Mouse (Mus musculus) spleen, postnatal 4 days (tissue): ENCODE results near the gene Fktn.
A peak's percentile ranks its signal among the peaks of the same experiment; 100 is the strongest.

Experiments used
- DNase-seq, 2 experiments: peaks; one replicate each; pipeline ENCODE4 v3.0.0; 2022; ENCODE audit warnings: low spot score in 2 of 2

Gene Fktn

DNA sequence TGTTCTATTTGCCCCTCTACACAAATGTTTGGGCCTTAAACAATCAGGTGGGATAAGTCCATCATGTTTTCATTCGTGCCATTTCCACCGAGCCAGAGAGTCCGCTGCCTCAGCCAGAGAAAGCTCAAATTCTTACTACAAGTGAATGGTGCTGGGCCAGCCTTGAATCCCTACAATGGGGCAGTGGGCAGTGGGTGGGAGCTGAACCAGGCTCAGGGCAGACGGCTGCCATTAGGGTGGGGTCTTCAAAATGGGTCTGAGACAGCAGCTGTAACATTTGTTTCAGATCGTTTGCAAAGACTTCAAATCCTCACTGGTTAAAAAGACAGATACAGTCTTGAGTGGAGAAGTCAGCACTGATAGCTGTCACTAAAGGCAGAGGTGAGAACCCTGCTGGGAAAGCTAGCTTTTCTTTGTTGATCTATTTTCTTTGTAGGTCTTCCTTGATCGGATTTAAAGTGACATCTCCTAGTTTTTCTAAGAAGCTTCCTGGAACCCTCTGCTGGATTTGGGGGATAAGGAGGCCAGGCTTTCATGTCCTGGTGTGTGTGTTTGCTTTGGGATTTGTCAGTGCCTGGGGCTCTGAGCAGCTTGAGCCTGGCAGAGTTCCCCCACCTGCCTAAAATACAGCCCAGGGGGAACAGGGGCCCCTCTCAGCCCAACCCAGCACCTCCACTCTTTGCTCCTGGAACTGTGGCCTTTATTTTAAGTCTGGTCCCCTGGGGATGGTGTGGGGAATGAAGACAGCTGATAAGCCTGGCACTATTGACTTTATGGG is 57.3 kb downstream of the Fktn start:
- peak in 1 of 2 experiments; percentile 40 for DNase-seq

DNA sequence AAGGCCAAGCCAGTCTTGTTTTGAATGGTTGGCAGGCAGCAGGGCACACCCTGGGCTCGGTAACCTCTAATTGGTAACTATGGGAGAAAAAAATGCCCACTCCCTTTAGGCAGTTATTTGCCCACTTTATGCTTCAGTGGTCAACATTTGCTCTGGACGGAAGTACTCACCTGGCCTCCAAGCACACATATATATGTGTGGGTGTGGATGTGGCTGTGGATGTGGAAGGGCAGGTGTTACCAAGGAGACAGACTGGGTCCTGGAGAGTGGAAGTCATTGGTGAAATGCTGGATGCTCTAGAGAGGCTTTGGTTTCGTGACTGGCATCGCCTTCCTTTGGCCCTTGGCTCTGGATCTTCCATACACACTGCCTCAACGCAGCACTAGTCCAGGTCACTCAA is 58.2 kb downstream of the Fktn start:
- DNase-seq: no peak

DNA sequence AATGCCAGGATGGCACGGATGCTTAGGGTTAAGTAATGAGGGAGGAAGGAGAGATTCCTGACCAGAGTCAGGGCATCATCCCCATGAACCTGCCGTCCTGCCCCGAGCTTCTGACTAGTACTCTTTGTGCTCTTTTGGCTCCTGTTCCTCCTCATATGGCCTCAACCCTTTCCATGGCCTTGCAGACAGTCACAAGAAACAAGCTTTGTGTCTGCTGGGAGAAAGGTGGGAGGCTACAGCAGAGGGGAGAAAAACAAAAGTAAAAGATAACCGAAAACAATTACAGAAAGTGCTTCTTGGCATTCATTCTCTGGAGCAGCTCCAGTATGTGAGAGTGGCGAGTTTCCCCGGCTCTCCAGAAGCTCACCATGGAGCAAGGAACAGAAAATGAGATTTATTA is 60.1 kb downstream of the Fktn start:
- DNase-seq: no peak

DNA sequence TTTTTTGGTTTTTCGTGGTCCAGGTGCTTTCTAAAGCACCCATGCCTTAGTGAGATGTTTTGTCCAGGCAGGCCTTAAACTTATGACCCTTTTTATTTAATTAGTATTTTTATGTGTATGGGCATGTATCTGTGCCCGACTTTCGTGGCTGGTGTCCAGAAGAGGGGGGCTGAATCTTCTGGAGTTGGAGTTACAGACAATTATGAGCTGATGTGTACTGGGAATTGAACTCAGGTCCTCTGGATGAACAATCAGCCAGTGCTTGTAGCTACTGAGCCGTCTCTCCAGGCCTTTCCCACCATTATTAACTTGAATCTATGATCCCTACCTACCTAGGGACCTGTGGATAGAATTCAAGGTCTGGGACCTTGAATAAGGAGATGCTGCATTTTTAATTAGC is 67.6 kb downstream of the Fktn start:
- DNase-seq: no peak

DNA sequence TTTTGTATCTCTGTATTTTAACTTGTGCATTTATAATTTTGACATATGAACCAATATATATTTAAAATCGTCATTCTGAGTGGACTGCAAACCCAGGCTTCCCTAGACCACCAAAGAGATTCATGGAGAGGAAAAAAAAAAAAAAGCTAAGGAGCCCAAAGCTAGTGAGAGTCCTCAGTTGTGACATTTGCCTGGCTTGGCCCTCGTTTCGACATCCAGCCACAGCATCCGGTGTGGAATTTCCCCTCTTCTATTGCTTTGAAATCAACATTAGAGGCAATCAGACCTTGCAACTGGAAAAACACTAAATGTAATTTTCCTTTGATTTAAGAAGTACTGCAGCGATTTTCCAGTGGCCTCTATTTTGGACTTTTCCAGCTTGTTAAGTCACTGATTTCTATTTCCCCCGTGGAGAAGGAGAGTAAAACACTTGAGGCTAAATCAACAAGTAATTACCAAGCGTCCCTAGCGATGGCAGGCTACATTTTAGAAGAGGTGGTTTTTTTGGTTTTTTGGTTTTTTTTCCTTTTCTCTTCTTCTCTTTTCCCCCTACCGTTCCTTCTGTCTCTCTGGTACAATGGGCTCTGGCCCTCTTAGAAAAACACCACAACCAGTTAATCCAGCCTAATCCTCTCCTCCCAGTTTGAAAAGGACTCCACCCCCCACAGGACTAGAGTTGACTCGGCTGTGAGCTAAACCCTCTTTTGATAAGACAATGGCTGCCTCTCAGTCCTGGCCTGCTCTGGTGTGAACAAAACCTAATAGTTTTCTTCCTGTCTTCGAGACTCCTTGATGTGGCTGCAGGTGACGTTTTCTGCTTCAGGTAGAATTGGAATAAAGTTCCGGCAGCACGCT is 68.6 kb downstream of the Fktn start:
- DNase-seq: no peak

DNA sequence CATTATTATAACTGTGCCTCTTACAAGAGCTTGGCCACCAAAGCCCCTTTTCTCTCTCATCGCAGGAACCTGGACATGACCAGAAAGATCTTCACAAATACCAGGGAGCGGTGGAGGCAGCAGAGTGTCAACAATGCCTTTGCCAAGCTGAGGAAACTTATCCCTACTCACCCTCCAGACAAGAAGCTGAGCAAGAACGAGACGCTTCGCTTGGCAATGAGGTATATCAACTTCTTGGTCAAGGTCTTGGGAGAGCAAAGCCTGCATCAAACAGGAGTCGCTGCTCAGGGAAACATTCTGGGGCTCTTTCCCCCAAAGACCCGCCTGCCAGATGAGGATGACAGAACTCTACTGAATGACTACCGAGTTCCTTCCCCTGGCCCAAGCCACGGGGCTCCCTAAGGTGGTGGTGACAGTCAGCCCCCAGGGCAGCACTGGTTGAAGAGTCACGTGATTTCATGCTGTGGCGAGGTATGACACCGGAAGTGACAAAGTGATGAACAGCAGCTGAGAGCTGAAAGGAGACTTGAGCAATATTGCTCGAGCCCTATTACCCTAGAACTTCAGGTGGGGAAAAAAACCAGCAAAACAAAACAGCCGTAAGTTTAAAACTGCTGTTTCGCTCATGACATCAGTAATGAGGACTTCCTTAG is 72.1 kb downstream of the Fktn start:
- no peak for DNase-seq

DNA sequence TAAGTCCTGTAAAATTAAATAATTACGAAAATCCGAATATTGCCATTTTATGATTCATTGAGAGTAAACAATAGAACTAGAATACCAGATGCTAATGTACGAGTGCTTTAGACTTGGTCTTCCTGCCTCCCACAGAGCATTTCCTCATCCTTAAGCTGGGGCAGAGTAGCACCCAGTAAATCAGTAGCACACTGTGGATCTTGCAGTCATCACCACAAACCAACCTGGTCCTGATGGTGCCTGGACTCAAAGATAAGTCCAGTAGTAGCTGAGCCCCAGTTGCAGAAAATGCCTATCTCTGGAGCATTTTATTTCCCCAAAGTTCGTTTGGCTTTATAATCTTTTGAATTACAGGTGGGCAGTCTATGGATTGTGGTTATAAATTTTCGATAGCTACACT is 73.1 kb downstream of the Fktn start:
- DNase-seq: no peak

DNA sequence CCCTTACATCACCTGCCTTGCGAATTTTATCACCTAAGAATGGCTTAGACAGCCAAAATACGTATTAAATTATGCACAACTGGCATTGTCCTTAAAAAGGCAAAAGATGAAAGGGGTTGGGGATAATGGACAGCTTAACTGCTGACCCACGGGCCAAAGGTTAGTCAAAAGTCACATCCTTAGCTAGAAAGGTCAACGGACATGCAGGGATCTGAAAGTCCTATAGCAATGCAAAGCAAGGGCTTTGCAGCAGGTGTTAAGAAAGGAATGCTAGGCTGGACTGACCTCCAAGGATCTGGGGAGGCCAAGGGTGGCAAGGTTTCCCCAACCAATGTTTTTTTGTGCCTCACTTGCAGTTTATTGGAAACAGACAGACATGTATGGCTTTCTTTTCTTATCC is 75.5 kb downstream of the Fktn start:
- DNase-seq: no peak

DNA sequence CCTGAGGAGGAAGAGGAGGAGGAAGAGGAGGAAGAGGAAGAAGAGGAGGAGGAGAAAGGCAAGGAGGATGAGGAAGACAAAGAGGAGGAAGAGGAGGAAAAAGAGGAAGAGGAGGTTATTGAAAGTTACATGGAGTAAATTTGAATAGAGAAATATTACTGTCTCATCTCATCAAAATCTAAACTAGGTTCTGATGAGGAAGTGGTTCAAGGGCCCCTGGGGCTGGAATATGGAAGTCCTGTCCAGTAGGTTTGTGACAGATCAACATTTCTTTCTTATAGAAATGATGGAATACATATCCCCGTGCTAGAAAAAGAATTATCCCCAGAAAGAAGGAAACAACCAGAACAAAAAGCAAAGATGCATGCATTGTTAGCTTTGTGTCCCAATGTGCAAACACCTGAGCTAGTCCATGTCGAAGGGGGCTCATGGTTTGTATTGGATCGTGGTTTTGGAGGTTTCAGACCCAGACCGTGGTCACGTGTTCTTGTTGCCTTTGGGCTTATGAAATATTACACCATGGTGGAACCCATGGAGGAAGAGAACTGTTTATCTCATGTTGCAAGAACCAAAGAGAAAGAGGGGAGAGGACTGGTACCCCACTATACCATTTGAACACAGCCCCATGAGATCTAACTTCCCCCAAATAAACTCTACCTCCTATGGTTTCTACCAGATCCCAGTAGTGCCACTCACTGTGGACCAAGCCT is 80.6 kb downstream of the Fktn start:
- peak in 1 of 2 experiments; percentile 8 for DNase-seq

DNA sequence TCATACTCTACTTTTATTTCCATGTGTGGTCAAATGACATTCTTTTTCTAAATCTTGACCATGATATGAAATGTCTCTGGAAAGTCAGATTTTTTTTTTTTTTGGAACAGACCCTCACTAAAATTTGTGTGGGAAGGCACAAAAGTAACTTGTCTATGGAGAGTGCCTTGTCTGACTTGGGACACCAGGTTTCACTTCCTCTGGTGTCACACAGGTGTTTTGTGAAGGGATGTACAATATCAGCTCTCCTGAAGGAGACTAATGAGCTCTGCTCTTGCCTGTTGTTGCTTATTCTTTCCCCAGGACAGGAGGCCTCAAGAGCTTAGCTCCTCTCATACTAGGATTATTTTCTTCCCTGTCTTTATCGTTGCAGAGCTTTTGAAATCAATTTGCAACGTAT is 81.3 kb downstream of the Fktn start:
- DNase-seq: peak in 1 of 2 experiments; percentile 39

DNA sequence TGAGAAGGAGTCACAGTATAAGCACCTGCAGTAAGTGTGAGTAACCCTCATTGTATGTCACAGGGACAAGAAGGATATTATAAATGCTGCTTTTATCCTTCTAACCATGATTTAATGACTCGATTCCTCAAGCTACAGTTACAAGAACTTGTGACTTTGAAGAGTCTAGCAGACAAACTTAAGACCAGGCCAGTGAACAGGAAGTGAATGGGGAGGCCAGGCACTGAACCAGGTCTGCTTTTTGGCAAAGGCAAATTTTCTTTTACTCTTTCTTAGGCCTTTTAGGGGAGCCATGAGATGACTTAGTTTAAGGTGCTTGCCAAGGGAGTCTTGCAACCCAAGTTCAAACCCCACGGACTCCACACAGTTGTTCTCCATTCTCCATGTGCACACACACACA is 81.9 kb downstream of the Fktn start:
- peak in 1 of 2 experiments; percentile 24 for DNase-seq

DNA sequence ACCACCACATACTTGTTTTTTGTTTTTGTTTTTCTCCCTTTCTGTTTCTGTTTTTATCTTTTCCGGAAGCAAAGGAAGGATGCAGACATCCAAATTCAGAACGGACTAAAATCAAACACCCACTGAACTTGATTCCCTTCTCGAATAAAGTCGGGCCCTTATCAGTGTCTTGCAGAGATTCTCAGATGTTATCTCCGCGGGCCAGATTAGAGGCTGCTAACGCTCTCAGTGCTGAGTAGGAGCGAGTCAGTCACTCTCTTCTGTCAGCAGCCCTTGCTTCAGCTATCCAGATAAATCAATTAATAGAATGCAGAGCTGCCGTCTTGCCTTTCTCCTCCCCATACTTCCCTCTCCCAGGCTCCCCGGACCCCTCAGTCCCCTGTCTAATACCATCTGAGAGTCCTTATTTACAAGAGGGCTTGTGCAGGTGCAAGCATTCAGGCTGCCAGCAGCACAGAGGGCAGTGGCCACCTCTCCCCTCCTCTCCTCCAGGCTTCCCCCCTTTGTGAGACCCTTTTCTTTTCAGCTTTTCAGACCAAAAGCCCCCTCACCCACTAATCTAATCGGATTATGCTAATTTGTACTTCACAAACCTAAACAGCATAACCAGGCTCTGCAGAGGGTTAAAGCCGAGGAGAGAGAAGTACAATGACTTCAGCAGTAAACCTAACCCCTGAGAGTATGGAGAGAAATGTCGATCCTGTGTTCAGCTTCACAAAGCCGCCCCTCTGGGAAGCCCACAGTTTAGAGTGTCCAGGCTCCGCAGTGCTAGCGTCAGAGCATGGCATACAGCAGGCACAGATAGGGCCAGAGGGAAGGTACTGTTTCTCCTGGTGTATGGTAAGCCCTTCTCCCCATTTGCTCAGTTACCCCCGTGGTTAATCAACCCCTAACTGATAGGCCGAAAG is 83.3 kb downstream of the Fktn start:
- peak in 1 of 2 experiments; percentile 54 for DNase-seq

DNA sequence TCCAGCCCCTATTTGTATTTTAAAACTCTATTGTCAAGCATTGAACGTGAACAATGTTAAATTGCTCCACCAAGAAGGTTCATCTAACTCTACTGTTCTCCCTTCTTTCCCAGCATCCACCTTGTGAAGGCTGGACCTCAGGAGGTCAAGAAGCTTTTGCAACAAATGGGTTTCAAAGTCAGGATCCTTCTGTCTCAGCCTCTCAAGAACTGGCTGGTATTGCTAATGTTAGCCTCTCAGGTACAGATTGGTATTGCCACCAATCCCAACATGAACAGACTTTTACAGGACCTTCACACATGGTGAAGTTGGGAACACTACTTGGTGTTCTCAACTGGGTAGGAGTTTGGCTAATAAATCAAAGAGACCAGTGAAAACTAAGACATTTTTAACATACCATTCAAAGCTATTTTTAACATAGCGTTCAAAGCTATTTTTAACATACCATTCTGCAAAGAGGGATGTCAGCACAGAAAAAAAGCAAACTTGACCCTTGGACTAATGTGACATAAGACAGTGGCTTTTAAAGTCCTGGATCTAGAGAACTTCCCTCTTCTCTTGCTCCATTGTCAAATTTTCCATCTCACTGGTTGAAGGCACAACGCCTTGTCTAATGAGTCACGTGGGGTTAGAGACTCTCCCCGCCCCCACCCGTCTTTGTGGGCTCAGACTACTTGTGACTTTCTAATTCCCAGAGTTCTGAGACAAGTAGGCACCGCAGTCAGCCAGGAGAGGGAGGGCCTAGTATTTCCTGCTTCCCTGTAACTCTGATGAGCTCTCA is 85.3 kb downstream of the Fktn start:
- peak in 1 of 2 experiments; percentile 43 for DNase-seq

DNA sequence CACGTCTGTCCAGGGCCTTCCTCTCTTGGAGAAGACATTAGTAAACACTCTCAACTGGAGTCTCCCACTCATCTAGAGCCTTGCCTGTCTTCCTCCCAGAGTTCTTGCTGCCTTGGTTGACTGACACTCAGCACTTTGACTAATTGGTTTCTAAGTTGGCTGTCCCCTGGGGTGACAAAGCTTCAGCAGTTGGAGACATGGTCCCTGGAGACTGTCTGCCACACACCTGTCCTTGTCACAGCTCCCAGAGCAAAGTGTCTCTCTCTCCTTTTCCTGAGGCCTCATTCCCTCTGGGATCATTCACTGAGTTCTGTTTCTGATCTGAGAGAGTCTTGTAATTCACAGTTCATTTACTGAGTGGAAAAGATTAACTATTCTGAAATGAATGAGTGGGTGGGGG is 86.0 kb downstream of the Fktn start:
- peak in 1 of 2 experiments; percentile 46 for DNase-seq

DNA sequence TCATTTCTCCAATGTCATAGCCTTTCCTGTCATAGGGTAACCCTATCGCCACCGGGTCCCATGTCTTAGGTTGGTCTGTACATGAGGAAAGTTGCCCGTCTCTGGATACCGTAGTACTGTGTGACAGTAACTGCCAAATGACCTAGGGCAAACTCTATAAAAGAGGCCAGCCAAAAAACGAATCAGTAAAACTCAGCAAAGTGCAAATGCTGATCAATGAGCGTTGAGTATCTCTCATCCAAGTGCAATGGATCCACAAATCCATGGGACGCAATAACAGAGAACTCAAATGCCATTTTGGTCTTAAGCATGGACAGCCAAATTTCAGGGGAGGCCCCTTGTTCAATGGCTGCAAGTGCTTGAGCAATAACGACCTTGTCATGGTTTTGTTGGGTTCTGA is 89.9 kb downstream of the Fktn start:
- peak in 1 of 2 experiments; percentile 26 for DNase-seq

DNA sequence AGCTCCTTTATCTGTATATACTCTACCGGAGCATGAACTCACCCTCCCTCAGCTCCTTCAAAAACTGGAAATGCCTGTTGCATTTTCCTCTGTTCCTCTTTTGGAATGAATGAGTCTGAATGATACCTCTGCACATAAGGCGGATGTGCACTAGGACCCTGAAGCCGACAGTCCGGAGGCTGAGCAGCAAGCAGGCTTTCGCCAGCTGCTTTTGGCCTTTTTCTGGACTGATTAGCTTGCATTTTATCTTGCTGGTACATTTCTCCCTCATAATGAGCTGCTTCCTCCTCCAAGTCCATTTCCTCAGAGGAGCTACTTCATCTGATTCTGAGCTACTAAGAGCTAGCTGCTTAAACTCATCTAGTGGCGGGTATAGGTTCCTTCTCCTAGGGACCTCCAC is 92.6 kb downstream of the Fktn start:
- DNase-seq: peak in 1 of 2 experiments; percentile 26

DNA sequence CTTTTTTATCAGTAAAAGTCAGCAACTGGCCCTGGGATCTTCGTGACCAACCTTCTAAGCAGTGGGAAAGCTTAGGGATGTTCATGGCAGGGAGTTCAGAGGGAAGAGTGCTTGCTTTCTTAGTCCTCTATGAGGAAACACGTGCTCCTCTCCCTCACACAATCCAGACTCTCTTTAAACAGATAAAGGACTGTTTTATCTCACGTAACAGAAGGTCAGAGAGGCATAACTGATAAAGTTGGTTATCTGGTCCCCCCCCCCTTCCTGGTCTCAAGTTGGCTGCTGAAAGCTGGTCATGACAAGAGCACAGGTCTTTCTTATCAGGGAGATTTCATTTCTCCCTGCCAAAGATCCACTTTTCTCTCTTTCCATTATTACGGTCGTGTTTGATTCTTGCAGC is 104.5 kb downstream of the Fktn start:
- DNase-seq: no peak

DNA sequence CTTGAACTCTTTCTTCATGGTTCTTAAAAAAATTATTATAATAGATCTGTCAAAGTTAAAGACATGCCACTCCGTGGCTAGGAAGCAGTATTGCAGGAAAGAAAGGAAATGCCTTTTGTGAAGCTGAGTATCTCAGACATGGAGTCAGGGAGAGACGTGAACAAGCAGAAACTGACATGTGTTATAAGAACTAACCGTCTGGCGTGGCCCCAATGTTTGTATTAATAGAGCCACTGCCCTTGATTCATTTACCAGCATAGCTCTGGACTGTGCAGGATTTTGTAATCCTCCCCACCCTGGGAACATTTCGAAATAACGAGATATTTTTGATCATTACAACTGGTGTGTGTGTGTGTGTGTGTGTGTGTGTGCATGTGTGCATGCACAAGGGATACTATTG is 109.9 kb downstream of the Fktn start:
- no peak for DNase-seq

DNA sequence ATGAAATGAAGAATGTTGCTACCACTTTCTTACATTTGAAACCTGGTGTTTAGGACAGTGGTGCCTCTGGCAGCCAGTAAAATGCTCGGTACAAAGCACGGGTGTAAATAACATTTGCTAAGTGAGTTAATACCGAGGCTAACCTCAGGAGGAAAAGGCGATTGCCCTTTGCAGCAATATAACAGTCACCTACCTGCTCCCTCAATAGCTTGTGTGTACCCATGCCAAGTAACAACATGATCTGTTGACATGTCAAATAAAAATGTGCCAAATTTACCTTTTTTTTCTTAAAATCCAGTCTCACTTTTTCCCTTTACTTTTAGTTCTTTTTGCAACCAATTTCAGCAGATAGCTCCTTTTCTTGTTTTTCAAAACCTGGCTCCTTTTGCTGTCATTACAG is 111.0 kb downstream of the Fktn start:
- DNase-seq: no peak
